Mouse (Mus musculus): Measurements from ENCODE around the gene Ube2l6.

Gene Ube2l6

DNA sequence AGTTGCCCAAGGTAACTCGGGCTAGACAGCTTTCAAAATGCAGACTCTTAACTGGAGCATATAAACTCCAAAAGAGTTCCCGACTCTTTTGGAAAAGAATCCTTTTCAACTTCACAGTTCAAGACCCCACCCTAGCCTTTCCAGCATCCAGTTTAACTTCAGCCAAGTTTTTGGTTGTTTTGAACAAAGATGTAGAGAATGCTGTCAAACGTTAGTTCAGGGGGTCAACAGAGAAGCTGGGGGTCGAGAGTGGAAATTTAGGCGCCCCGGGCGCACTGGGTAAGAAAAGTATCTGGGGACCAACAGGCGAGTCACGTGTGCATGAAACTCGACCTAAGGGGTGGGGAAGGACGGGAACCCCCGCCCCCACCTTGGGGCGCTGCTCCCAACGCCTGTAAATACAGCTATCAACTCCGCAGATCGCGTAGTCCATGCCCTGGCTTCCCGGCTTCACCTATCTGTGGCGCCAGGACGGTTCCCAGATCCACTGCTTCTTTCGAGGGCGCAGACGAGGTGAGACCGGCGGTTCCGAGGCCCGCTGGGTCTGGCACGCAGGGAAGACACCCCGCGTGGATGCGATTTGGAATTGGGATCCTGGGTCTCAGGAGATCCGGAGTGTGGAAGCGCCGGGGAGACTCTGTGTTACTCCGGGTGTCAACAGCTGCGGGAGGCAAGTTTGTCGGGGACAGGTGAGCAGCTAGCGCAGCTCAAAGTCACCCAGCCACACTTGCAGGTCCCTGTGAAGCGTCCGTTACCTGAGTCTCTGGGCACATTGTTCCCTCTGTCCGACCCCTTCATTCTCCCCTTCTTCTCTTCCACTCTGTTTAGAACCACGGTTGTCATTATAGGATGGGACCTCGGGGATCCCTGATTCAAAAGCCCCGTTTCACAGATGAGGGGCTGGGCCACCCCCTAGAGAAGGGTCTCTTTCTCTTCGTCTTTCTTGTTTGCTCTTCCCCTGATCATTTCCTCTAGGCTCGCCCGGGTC is 40.7 kb downstream of the Ube2l6 start:
- DNase-seq, result no peak

DNA sequence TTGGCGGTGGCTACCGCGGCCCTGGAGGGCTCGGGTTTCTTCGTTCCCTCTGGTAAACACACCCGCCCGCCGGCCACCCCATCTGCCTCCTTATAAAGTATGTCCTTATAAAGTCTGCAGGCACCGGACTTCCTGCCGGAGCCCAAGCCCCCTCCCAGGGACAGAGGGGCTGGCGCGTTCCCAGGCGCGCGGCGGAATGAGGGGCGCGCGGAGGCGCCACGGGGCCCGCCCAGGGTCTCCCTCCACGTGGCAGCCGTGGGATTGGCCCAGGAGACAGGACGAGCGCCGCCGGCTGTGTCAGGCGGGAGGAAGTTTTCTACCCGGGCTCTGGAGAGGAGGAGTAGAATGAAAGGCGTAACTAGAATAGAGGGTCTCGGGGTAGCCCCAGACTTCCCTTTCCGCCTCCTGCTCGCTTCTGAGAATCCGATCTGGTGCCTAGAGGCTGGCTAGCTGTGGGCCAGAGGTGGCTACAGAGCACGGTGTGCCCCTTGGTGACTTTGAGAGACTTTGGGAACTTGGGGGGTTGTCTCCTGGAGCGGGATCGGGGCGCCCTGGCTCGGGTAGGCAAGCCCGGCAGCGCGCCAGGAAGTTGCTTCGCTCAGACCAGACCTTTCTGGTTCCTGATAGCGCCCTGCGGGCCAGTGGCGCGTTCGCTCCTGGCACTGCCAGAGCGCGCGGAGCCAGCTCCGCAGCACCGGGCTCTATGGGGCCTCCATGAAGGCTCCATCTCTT is 41.6 kb downstream of the Ube2l6 start:
- DNase-seq, result peak; percentile 77

GRCm38 (mm10) chr2:84840748-84841563 is 42.3 kb downstream of the Ube2l6 start:
- DNase-seq, result no peak

- DNase-seq, result no peak
These were observed 43.3 kb downstream of the Ube2l6 start for GRCm38 (mm10) chr2:84841905-84842304.

GRCm38 (mm10) chr2:84843654-84844053 is 45.0 kb downstream of the Ube2l6 start:
- no peak for DNase-seq

GRCm38 (mm10) chr2:84845226-84845625 is 46.6 kb downstream of the Ube2l6 start:
- no peak for DNase-seq

DNA sequence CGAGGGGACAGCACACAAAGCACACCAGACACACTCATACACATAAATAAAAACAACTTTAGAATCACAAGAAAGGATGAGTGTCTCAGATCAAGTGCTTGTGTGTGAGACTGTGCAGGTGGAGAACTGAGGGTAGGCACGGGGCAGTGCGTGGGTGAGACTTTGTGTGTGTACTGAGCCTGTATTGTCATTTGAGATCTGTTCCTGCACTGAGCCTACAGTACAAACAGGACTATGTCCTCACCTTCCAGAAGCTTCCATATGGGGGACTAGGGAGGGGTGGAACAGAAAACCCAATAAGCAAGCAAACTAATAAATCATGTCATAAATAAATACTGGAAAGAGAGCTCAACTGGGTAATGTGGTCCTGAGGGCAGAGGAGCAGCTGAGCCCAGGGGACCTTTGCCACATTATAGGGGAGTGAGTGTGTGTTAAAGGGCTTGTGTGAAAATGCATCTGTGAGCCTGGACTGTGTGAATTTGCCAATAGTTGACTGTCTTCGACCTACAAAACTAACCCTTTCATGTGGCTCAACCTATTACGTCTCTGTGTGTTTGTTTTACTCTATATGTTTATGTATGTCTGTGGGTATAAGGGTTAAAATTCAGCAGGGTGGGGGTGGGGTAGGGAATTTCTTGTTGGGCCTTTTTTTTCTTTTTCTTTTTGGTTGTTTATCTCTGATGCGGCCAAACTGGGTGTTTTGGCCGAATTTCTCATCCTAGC is 51.9 kb downstream of the Ube2l6 start:
- no peak for DNase-seq

GRCm38 (mm10) chr2:84851130-84852040 is 52.8 kb downstream of the Ube2l6 start:
- peak; percentile 79 for DNase-seq

DNA sequence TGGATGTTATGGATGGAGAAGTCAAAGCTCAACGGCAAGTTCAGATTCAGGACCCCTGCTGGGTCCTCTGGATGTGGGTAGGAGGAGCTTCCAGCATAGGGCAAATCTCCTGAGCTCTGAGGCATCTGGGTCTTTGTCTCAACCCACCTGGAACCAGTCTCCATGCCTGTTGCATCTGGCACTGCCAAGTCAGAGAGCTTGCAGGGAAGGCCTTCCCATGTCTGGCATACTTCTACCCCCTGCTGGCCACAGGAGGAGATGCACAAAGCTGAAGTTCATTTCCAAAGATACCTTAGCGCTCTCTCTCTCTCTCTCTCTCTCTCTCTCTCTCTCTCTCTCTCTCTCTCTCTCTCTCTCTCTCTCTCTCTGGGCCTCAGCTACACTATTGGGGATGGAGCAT is 57.1 kb downstream of the Ube2l6 start:
- peak; percentile 71 for DNase-seq

DNA sequence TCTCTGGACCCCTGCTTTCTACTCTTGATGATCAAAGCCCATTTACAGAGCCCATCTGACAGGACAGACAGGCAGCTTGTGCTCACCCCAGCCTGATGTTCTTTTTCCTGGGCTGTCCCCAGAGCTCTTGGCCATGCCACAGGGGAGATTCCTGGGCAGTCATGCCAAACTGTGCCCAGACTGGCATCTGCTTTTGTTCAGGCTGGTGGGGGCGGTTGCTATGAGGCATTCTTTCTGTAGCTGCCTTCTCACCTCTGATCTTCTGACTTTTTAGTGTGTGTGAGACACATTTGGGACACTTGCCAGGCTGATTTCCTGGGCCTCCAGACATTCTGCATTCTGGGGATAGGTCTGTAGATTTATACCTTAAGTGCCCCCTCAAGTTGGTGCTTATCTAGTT is 59.9 kb downstream of the Ube2l6 start:
- DNase-seq, result no peak

Data from lung, postnatal 10 days (tissue).